Mouse (Mus musculus) T-helper 2 cell (primary cell): ENCODE results near the gene Gpd1.
"Not testable (repeated sequence)": the region's sequence is repeated elsewhere in the genome, so short reads cannot be mapped to it uniquely, and the experiment has no call there.

Experiments
- in situ Hi-C: fragments of 300-600 bp; cut with MboI, MseI; formaldehyde crosslinking; loops from one replicate; pipeline ENCODE4 v1.15.1; 2025; ENCODE audit warnings: high pct_unique_total_duplicates

Gene Gpd1

DNA sequence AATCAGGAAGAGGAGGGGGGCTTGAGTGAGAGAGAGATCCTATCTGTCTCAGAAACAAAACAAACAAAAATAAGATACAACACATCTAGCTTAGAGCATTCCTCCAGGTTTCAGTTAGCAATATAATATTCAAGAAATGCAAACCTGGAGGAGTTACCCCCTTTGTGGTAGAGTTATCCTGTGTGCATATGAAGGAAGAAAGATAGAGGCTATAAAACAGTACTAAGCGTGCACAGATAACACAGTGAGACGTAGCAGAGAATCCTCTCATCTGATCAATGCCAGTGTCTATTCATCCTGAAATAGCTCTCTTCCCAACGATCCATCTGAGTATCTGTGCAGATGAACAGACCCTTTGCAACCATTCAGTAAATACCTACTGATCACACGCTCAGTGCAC, 50.2 kb downstream of the Gpd1 start:
- in situ Hi-C loops, result loop anchor here (10.0 kb wide), 1 partner anchor 1063 kb away; the partner anchor contains the start of gene Ccdc65

DNA sequence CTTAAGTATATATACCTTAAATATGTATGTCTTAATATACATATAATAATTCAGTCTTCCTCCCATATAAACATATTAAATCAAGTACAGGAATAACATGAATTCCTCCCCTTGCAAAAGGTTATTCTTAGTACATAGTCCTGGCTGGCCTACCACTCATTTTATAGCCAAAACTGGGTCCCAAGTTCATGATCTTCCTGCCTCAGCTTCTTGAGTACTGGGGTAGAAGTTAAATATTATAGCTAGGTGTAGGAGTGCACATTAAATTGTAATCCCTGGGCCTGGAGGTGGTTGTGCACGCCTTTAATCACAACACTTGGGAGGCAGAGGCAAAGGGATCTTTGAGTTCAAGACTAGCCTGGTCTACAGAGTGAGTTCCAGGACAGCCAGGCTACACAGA, 51.4 kb downstream of the Gpd1 start:
- in situ Hi-C loops, result loop anchor here (10.0 kb wide), 1 partner anchor 1064 kb away; the partner anchor contains the start of gene Ccdc65

DNA sequence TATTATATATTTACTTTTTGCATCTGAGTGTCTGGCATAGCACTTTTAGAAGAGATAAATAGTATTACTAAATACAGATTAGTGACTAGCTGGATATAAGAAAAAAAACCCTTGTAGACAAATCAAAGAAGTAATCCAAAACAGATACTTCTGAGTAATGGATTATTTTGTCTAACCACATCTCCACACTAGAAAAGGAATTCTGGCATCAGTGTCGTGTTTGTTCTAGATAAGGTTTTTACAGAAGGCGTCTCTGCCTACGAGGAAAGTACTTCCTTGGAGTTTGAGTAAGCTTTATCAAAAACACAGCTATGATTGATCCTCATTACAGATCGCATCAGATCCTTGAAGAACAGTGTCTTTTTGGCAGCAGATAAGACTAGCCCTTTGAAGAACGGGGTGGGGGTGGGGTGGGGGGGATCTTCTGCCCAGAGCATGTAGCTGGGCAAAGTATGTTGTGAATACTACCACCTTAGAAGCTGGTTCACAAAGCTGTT, 53.7 kb downstream of the Gpd1 start:
- in situ Hi-C loops, result no loop called here

DNA sequence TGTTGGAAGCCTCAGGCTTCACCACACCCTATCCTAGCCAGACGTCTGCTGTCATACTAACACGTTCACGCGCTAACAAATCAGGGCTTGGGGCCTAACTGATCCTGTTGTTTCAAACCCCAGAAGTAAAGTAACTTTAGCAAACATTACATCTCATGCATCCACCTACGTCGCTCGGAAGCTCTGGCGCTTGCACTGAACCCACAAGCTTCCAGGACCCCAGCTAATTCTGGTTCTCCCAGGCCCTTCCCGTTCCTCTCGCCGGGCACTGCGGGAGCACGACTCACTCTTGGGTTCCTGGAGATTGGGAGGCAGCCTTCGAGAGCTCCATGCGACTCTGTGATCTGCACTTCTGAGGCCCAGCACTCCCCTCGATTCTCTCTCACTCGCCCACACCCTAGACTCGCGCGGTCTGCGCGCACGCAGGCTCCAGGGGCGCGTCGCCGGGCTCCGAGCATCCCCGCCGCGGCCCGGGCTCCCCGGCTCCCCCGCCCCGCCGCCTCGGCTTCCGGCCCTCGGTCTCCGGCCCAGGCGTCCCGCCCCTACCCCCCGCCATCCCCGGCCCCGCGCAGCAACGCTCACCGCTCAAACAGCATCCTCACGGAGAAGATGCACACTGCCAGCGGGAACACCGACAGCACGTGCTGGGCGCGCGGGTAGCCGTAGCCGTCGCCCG, 54.4 kb downstream of the Gpd1 start:
- in situ Hi-C loops, result no loop called here

DNA sequence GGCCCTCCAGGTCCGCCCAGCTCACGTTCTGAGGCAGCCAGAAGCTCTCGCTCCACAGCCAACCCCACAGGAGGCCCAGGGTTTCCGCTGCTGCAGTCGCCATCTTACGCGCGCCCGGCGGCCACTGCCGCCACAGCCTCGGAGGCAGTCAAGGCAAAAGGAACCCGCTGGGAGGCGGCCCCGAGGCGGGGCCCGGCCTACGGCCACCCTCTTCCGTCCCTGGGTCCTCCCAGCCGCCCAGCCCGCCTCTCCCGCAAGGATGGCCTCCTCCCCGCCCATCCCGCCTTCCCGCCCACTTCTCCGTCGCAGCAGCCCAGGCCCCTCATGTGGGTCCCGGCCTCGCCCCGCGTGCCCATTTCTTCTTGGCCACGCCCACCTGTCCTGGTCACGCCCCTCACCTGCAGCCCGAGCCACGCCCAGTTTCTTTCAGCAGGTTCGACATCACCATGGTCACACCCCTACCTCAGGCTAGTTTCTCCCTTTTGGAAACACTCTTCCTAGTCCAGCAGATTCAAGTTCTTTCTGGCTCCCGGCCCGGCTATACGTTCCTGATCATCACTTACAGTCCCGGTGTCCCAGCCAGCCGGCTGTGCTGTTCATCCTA, 55.1 kb downstream of the Gpd1 start:
- in situ Hi-C loops, result no loop called here

DNA sequence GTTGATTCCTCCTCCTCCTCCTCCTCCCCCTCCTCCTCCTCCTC, 55.4 kb downstream of the Gpd1 start, which contains the start of gene Cers5:
TSS of gene Cers5 (minus strand) at position 5 of the 44 bp plus-strand sequence.
- in situ Hi-C loops, result not testable (repeated sequence)

DNA sequence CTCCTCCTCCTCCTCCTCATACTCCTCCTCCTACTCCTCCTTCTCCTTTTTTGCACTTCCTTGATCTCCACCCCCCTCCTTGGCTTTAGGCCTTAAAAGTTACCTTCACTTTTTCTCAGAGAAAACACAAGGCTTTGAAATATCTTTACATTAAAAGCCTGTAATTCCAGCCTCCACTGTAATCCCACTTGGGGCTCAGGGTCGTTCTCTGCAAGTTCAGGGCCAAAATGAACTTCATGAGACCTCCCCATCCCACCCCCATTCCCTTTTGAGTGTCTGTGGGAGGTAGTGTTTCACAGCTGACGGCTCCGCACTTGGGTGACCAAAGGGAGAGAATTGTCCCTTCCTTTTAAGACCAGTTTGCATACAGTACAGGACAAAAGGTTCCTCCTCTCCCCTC, 55.6 kb downstream of the Gpd1 start:
- in situ Hi-C loops, result no loop called here
